Mouse (Mus musculus) left cerebral cortex, adult 8-10 months (tissue): ENCODE measurements around the gene Krtap14. TPM values are rescaled to one million over a fixed set of nuclear protein-coding genes. Genes with fewer than 3 reads are reported as not detected.

Source experiments
- DNase-seq, 2 experiments: peaks; one replicate each; pipeline ENCODE4 v3.0.0; 2022; ENCODE audit warnings: low spot score in 2 of 2
- total RNA-seq, 4 experiments: library from RNA; stranded (reverse); gene quantifications; 2 replicates each; pipeline ENCODE4 v1.2.4; 2022

The Krtap14 gene
- not detected for total RNA-seq

GRCm38 (mm10) chr16:88826095-88826652, at the start of gene Krtap14:
Krtap14 (minus strand) TSS chr16:88826145.
- no peak for DNase-seq

- no peak for DNase-seq
These were observed 48.2 kb upstream of the Krtap14 start, which contains the start of gene Krtap19-2 for GRCm38 (mm10) chr16:88874169-88874568. Krtap19-2 (minus strand) TSS chr16:88874269.

GRCm38 (mm10) chr16:88869311-88869710, 43.4 kb upstream of the Krtap14 start, which contains the start of gene Krtap19-1:
Krtap19-1 (minus strand) TSS chr16:88869411.
- DNase-seq: no peak

- DNase-seq: no peak
These were observed 39.0 kb upstream of the Krtap14 start for GRCm38 (mm10) chr16:88864887-88865407.

GRCm38 (mm10) chr16:88851450-88851849, 25.5 kb upstream of the Krtap14 start:
- no peak for DNase-seq

- DNase-seq: no peak
These were observed 22.6 kb upstream of the Krtap14 start for GRCm38 (mm10) chr16:88848558-88848957.

GRCm38 (mm10) chr16:88847363-88847762, 21.4 kb upstream of the Krtap14 start:
- no peak for DNase-seq

GRCm38 (mm10) chr16:88826978-88827377, 1.0 kb upstream of the Krtap14 start:
- no peak for DNase-seq

GRCm38 (mm10) chr16:88823736-88824135, 2.2 kb downstream of the Krtap14 start:
- DNase-seq: no peak

- DNase-seq: no peak
These were observed 5.9 kb downstream of the Krtap14 start, which contains the start of gene Krtap15 for GRCm38 (mm10) chr16:88820066-88820465. Krtap15 (plus strand) TSS chr16:88820215.

GRCm38 (mm10) chr16:88811827-88812226, 14.1 kb downstream of the Krtap14 start, which contains the start of gene Gm20741:
Gm20741 (minus strand) TSS chr16:88812220.
- DNase-seq: peak in 1 of 2 experiments; percentile 19

GRCm38 (mm10) chr16:88786786-88787185, 39.2 kb downstream of the Krtap14 start:
- no peak for DNase-seq

- DNase-seq: no peak
These were observed 48.3 kb downstream of the Krtap14 start, which contains the start of gene Gm5965 for GRCm38 (mm10) chr16:88777596-88777995. Gm5965 (plus strand) TSS chr16:88777896.

GRCm38 (mm10) chr16:88774106-88774505, 51.8 kb downstream of the Krtap14 start, which contains the start of gene 2310057N15Rik:
2310057N15Rik (minus strand) TSS chr16:88774206.
- DNase-seq: no peak

Other genes starting within 250 kb of the Krtap14 start
- not detected for gene Krtap24-1, start 213.9 kb downstream of the Krtap14 start, total RNA-seq
- not detected for gene 2310079G19Rik, start 198.5 kb downstream of the Krtap14 start, total RNA-seq
- gene Krtap26-1, start 178.3 kb downstream of the Krtap14 start, total RNA-seq: not detected
- gene Krtap27-1, start 154.5 kb downstream of the Krtap14 start, total RNA-seq: not detected
- not detected for gene 2310061N02Rik, start 118.2 kb downstream of the Krtap14 start, total RNA-seq
- gene Krtap13-1, start 97.3 kb downstream of the Krtap14 start, total RNA-seq: not detected
- gene Krtap13, start 74.5 kb downstream of the Krtap14 start, total RNA-seq: not detected
- not detected for gene 2310034C09Rik, start 67.3 kb downstream of the Krtap14 start, total RNA-seq
- not detected for gene 2310057N15Rik, start 51.9 kb downstream of the Krtap14 start, total RNA-seq
- not detected for gene Gm5965, start 48.2 kb downstream of the Krtap14 start, total RNA-seq
- not detected for gene Gm20741, start 13.9 kb downstream of the Krtap14 start, total RNA-seq
- not detected for gene Krtap15, start 5.9 kb downstream of the Krtap14 start, total RNA-seq
- not detected for gene Krtap19-1, start 43.3 kb upstream of the Krtap14 start, total RNA-seq
- not detected for gene Krtap19-2, start 48.1 kb upstream of the Krtap14 start, total RNA-seq
- not detected for gene Krtap19-3, start 51.9 kb upstream of the Krtap14 start, total RNA-seq
- gene Krtap19-4, start 58.9 kb upstream of the Krtap14 start, total RNA-seq: not detected
- gene Krtap19-5, start 70.3 kb upstream of the Krtap14 start, total RNA-seq: not detected
- gene Krtap19-9b, start 106.1 kb upstream of the Krtap14 start, total RNA-seq: not detected
- not detected for gene Krtap16-3, start 136.7 kb upstream of the Krtap14 start, total RNA-seq
- not detected for gene Krtap22-2, start 184.6 kb upstream of the Krtap14 start, total RNA-seq
- not detected for gene Gm10229, start 189.1 kb upstream of the Krtap14 start, total RNA-seq
- gene Krtap6-1, start 205.6 kb upstream of the Krtap14 start, total RNA-seq: not detected
- not detected for gene Gm10228, start 215.3 kb upstream of the Krtap14 start, total RNA-seq
- gene Krtap6-5, start 221.7 kb upstream of the Krtap14 start, total RNA-seq: not detected
- gene 1110025L11Rik, start 237.9 kb upstream of the Krtap14 start, total RNA-seq: not detected